Mouse (Mus musculus): ENCODE measurements around the gene Epb41. TPM values are rescaled to one million over a fixed set of nuclear protein-coding genes. Genes with fewer than 3 reads are reported as not detected.

The Epb41 gene
- polyA plus RNA-seq, 1 experiment: 68.8 TPM

DNA sequence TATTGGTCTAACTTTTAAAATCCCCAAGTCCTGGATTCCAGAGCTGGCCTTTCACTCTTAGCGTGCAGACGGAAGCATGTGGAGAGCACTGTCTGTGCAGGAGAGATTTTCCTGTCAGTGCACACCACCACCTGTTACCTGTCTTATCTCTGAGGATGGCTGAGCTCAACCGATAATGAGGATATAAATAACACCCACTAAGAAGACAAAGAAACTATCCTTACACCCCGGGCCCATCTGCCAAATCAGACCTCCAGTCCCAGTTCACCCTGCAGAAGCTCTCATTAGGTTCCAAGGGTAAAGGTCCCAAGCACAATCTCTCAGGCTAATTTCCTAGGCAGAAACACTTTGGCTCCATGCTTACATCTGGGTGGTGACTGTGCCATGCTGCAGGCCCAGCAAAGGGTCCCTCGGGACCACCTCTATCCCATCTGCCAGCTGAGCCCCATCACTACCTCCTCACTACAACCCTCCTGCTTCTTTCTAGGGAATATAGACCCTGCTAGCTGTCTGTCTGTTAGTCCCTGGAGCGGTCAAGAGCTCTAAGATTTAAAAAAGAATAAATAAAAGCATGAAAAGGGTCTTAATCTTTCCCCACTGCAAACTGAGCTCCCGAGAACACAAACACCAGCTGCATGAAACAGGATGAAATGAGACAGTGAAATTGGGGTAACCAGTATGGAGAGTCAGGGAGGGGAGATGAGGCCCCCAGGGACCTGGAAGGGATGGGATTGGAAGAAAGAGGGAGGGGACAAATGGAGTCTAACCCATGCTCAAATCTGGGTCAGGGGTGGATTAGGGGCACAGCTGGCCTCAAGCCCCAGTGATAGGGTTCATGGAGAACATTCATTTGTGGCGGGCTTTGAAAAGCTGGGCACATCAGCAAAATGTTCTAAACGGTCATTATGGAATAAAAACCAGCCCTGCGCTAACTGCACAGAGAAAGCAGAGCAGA lies 23.5 kb downstream of the Epb41 start:
- Histone ChIP-seq H3K4me1 (ENCODE audit: control insufficient read depth, insufficient read depth, low read length) (no peaks in the 10 kb centered on the region), H3K27ac (ENCODE audit: insufficient read depth, low read length) (no peak overlapping the region), H3K9ac (ENCODE audit: low read depth, poor library complexity, severe bottlenecking) (no peak overlapping the region), H3K27me3 (ENCODE audit: control insufficient read depth, insufficient read depth, low read length, poor library complexity, severe bottlenecking) (no peaks in the 10 kb centered on the region), H3K4me3 (ENCODE audit: low read depth, low read length) (no peak overlapping the region), H3K9me3 (replicated peaks; ENCODE audit: control insufficient read depth, insufficient read depth, low read length, poor library complexity, severe bottlenecking) (no peaks in the 10 kb centered on the region), H3K36me3 (ENCODE audit: control insufficient read depth, insufficient read depth, low read length, poor library complexity, severe bottlenecking) (no peaks in the 10 kb centered on the region)
- no peak for TF ChIP-seq POLR2A (IDR thresholded peaks at IDR 0.05; ENCODE audit: insufficient read depth, low read length)
- no peak for TF ChIP-seq CTCF (IDR thresholded peaks at IDR 0.05; ENCODE audit: low read depth, low read length)
- no peak for TF ChIP-seq EP300 (IDR thresholded peaks at IDR 0.05; ENCODE audit: insufficient read depth, low read depth, low read length)

DNA sequence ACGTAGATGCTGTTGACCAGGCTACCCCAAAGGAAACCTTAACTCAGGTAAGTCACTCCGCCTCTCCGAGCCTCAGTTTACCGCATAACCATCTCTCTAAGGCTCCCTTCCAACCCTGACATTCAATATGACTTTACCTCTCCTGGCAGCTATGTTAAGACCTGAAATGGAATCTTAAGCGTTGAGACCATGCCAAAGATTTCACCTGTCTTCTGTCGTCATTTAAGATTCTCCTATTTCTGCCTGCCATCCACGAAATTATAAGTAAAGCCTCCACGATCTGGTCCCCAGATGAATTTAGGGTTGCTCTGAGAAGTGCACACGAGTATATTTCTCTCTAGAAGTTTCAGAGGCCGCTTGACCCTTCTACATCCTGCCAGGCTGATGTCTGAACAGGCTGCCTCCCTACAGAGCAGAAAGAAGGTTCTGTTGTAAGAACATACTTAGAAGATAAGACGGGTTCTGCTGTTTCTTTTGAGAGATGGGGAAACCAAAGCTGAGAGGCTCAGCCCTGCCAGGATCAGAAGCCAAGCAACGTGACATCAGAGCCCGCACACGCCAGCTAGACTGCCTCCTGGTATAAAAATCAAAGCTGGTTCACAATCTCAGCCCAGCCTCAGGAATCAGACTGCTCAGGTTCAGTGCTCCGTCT lies 25.4 kb downstream of the Epb41 start:
- Histone ChIP-seq H3K27ac (ENCODE audit: insufficient read depth, low read length) (no peak overlapping the region), H3K27me3 (ENCODE audit: control insufficient read depth, insufficient read depth, low read length, poor library complexity, severe bottlenecking) (no peaks in the 10 kb centered on the region), H3K36me3 (ENCODE audit: control insufficient read depth, insufficient read depth, low read length, poor library complexity, severe bottlenecking) (no peaks in the 10 kb centered on the region), H3K4me3 (ENCODE audit: low read depth, low read length) (peak overlapping the region; percentile 35), H3K4me1 (ENCODE audit: control insufficient read depth, insufficient read depth, low read length) (no peaks in the 10 kb centered on the region), H3K9ac (ENCODE audit: low read depth, poor library complexity, severe bottlenecking) (peak overlapping the region; percentile 63), H3K9me3 (replicated peaks; ENCODE audit: control insufficient read depth, insufficient read depth, low read length, poor library complexity, severe bottlenecking) (no peaks in the 10 kb centered on the region)
- TF ChIP-seq POLR2A (IDR thresholded peaks at IDR 0.05; ENCODE audit: insufficient read depth, low read length): no peak
- no peak for TF ChIP-seq EP300 (IDR thresholded peaks at IDR 0.05; ENCODE audit: insufficient read depth, low read depth, low read length)

DNA sequence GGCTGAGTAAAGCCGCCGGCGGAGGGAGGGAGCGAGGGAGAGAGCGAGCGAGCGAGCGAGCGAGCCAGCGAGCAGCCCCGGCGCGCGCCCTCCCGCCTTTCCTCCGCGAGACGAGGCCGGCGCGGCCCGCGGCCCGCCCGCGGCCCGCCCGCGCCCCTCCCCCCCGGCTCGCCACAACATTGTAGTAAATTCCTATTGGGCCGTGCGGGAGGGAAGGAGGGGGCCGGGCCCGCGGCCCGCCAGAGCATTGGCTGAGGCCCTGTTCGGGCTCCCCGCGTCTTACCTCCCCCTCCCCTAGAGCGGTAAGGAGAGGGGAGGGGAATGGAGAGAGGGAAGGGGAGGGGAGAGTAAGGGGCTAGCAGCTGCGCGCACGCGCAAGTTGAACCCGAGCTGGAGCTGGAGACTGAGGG lies 26.1 kb downstream of the Epb41 start:
- no peaks in the 10 kb centered on the region for H3K27me3 ChIP-seq (ENCODE audit: control insufficient read depth, insufficient read depth, low read length, poor library complexity, severe bottlenecking)
- no peaks in the 10 kb centered on the region for H3K9me3 ChIP-seq (replicated peaks; ENCODE audit: control insufficient read depth, insufficient read depth, low read length, poor library complexity, severe bottlenecking)
- TF ChIP-seq POLR2A (IDR thresholded peaks at IDR 0.05; ENCODE audit: insufficient read depth, low read length) (no peak), CTCF (IDR thresholded peaks at IDR 0.05; ENCODE audit: low read depth, low read length) (no peak), EP300 (IDR thresholded peaks at IDR 0.05; ENCODE audit: insufficient read depth, low read depth, low read length) (no peak)
- H3K4me3 ChIP-seq (ENCODE audit: low read depth, low read length): peak overlapping the region; percentile 61
- H3K9ac ChIP-seq (ENCODE audit: low read depth, poor library complexity, severe bottlenecking): peak overlapping the region; percentile 94
- no peaks in the 10 kb centered on the region for H3K36me3 ChIP-seq (ENCODE audit: control insufficient read depth, insufficient read depth, low read length, poor library complexity, severe bottlenecking)
- H3K27ac ChIP-seq (ENCODE audit: insufficient read depth, low read length): no peak overlapping the region
- no peaks in the 10 kb centered on the region for H3K4me1 ChIP-seq (ENCODE audit: control insufficient read depth, insufficient read depth, low read length)

DNA sequence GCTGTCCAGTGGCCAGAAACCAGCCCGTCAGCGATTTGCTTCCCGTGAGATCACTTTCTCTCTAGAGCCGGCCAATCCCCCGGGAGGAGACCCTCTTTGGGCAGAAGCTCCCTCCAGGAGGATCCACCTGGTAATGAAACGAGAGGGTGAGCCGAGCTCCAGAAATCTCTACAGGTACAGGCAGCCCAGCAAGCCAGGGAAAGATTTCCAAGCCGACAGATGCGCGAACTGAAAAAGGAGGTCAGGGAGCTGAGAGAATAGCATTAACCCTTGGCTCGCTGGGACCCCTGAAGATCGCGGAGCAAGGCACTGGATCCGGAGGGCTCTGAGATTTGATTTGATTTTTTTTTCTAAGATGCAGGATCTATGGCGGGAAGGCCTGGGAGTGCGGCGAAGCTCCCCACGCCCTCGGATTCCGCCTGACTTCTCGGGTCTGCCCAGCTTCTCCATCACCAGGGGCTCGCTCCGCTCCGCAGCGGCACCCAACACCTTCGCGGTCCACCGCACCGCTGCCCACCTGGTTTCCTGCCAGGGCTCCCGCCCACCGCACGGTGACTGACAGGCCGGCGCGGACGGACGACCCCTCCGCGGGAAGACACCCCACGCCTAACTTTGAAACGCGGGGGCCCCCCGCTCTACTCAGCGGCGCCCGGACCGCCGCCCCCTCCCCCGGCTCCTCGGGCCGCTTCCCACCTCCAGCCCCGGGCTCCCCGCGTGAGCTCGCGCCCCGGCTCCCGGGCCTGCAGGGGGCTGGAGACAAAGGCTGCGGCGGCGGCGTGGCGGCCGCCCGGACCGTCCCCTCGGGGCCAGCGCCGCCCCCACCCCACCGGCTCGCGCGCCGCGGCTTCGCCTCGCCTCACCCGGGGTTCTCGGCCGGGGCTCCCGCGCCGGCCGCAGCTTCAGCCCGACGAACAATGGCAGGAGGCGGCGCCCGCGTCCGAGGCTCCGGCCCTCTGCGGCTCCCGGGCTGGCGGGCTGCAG lies 26.8 kb downstream of the Epb41 start:
- H3K9me3 ChIP-seq (replicated peaks; ENCODE audit: control insufficient read depth, insufficient read depth, low read length, poor library complexity, severe bottlenecking): no peaks in the 10 kb centered on the region
- H3K36me3 ChIP-seq (ENCODE audit: control insufficient read depth, insufficient read depth, low read length, poor library complexity, severe bottlenecking): no peaks in the 10 kb centered on the region
- no peaks in the 10 kb centered on the region for H3K27me3 ChIP-seq (ENCODE audit: control insufficient read depth, insufficient read depth, low read length, poor library complexity, severe bottlenecking)
- peak overlapping the region; percentile 94 for H3K9ac ChIP-seq (ENCODE audit: low read depth, poor library complexity, severe bottlenecking)
- TF ChIP-seq EP300 (IDR thresholded peaks at IDR 0.05; ENCODE audit: insufficient read depth, low read depth, low read length) (no peak), POLR2A (IDR thresholded peaks at IDR 0.05; ENCODE audit: insufficient read depth, low read length) (no peak), CTCF (IDR thresholded peaks at IDR 0.05; ENCODE audit: low read depth, low read length) (no peak)
- peak overlapping the region; percentile 61 for H3K4me3 ChIP-seq (ENCODE audit: low read depth, low read length)
- no peak overlapping the region for H3K27ac ChIP-seq (ENCODE audit: insufficient read depth, low read length)
- no peaks in the 10 kb centered on the region for H3K4me1 ChIP-seq (ENCODE audit: control insufficient read depth, insufficient read depth, low read length)

DNA sequence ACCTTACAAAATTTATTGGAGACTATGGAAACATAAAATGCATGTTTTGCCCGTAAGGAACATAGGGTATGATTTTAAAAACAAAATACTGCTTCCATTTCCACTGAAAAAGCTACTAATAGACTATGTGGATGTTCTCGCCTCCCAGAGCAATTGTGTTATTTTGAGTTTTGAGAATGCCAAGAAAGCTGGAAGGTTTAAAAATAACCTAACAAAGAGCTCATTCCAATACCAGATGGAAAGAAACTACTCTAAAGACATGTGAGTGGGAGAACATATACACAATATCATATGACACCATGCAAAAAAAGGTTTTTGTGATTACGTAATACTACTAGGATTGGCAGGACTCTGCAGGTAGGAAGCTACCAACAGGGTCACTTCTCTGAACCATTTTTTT lies 31.4 kb downstream of the Epb41 start:
- Histone ChIP-seq H3K9me3 (replicated peaks; ENCODE audit: control insufficient read depth, insufficient read depth, low read length, poor library complexity, severe bottlenecking) (no peaks in the 10 kb centered on the region), H3K4me1 (ENCODE audit: control insufficient read depth, insufficient read depth, low read length) (no peaks in the 10 kb centered on the region), H3K27me3 (ENCODE audit: control insufficient read depth, insufficient read depth, low read length, poor library complexity, severe bottlenecking) (no peaks in the 10 kb centered on the region), H3K36me3 (ENCODE audit: control insufficient read depth, insufficient read depth, low read length, poor library complexity, severe bottlenecking) (no peaks in the 10 kb centered on the region), H3K9ac (ENCODE audit: low read depth, poor library complexity, severe bottlenecking) (no peak overlapping the region), H3K27ac (ENCODE audit: insufficient read depth, low read length) (no peak overlapping the region), H3K4me3 (ENCODE audit: low read depth, low read length) (no peak overlapping the region)
- TF ChIP-seq EP300 (IDR thresholded peaks at IDR 0.05; ENCODE audit: insufficient read depth, low read depth, low read length): no peak
- TF ChIP-seq POLR2A (IDR thresholded peaks at IDR 0.05; ENCODE audit: insufficient read depth, low read length): no peak
- no peak for TF ChIP-seq CTCF (IDR thresholded peaks at IDR 0.05; ENCODE audit: low read depth, low read length)
